Mouse (Mus musculus) hindbrain, embryonic 15.5 days (tissue): ENCODE measurements around the gene Cngb1. TPM values are rescaled to one million over a fixed set of nuclear protein-coding genes. Genes with fewer than 3 reads are reported as not detected.
"Not testable (repeated sequence)": the region's sequence is repeated elsewhere in the genome, so short reads cannot be mapped to it uniquely, and the experiment has no call there.

Experiments
- ATAC-seq: fragments of 200-750 bp; cut with Nextera tagmentation; 2 replicates; pipeline ENCODE4 v1.8.0; 2017; ENCODE audit warnings: low read depth, moderate number of reproducible peaks, moderate TSS enrichment; ENCODE audit not compliant: low FRiP score
- H3K27ac ChIP-seq: fragments of 300-500 bp; sonication (generic); replicated peaks from 2 replicates; pipeline ENCODE4 v1.5.1; 2015; ENCODE audit warnings: mild to moderate bottlenecking, inconsistent platforms
- H3K27me3 ChIP-seq: fragments of 300-500 bp; sonication (generic); 2 replicates; pipeline ENCODE4 v1.6.1; 2015; ENCODE audit warnings: control low read depth, inconsistent platforms
- H3K36me3 ChIP-seq: fragments of 300-500 bp; sonication (generic); 2 replicates; pipeline ENCODE4 v1.6.1; 2015; ENCODE audit warnings: control low read depth, inconsistent platforms
- H3K4me1 ChIP-seq: fragments of 300-500 bp; sonication (generic); replicated peaks from 2 replicates; pipeline ENCODE4 v1.6.1; 2015; ENCODE audit warnings: control low read depth, inconsistent platforms
- H3K4me2 ChIP-seq: fragments of 300-500 bp; sonication (generic); 2 replicates; pipeline ENCODE4 v1.6.1; 2015; ENCODE audit warnings: moderate library complexity, mild to moderate bottlenecking, inconsistent platforms
- H3K4me3 ChIP-seq: fragments of 300-500 bp; sonication (generic); 2 replicates; pipeline ENCODE4 v1.5.1; 2015; ENCODE audit warnings: mild to moderate bottlenecking, inconsistent platforms
- H3K9ac ChIP-seq: fragments of 300-500 bp; sonication (generic); 2 replicates; pipeline ENCODE4 v1.6.1; 2015; ENCODE audit warnings: inconsistent platforms
- H3K9me3 ChIP-seq: fragments of 300-500 bp; sonication (generic); 2 replicates; pipeline ENCODE4 v1.6.1; 2016; ENCODE audit warnings: control low read depth, inconsistent platforms
- WGBS: fragments of 180-500 bp; shearing (Covaris S2); methylation state at CpG from one replicate; pipeline ENCODE4 v1.1.7; 2015; 5-methylcytosine and 5-hydroxymethylcytosine counted together
- polyA plus RNA-seq: library from polyadenylated mRNA; unstranded; fragments of >200 nt; fragmentation: Nextera tagmentation; extraction: Ambion mirVana; gene quantifications from 2 replicates; pipeline ENCODE4 v1.2.1, GENCODE M21; 2015

Cngb1 gene
- polyA plus RNA-seq, 1 experiment from 2014 or later, result 0.43 TPM

DNA sequence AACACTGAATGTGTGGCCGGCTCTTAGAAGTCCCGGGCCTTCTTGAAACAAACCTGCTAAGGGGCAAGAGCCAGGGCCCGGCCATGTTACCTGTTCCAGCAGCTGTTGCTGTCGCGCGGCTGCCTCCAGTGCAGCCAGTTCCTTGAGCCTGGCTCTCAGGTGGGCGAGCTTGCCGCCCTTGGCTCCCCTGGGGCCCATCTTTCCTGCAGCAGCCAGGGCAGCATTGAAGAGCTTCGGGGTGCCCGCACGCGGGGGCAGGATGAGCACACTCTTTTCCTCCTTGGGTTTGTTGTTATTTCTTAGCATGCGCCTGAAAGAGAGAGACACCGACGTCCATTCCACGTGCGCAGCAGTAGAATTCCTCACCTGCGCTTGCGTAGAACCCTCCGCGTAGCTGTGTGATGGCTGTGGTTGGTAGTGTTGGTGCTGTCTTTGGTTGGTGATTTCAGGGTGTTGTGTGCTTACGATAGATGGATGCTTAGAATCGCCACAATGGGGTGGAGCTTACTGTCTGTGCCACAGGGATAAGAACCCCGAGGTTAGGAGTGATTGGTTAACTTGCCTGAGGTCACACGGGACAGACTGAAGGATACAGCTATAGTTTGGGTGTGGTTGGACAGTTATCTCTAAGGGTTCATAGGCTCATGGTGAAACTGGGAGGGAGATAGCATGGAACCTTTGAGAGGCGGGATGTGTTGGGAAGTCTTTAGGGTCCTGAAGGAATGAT is 64.1 kb downstream of the Cngb1 start:
- Histone ChIP-seq H3K36me3 (no peaks in the 10 kb centered on the region), H3K27ac (peak overlapping the region; percentile 94), H3K27me3 (no peaks in the 10 kb centered on the region), H3K9ac (no peak overlapping the region), H3K4me3 (no peak overlapping the region), H3K4me2 (no peak overlapping the region), H3K9me3 (no peaks in the 10 kb centered on the region), H3K4me1 (peaks cover 36% of the 10 kb centered on the region)
- 70% methylated on average over 26 of the region's 26 CpGs for WGBS
- ATAC-seq, result no peak

DNA sequence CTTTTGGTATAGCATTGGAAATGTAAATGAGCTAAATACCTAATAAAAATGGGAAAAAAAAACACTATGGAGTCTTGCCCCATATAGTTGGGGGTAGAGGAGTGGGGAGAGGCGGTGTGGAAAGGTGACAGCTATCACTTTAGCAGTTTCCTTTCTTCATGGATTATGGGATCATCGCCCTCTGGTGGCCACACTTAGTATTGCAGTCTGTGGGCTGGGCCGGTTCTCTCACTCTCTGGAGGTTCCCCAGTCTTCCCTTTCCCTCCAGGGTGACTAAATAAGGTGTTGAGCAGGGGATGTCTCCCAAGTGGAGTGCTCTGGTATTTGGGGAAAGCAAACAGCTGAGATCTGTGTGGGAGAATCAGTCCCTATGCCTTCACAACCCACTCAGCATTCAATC is 70.7 kb downstream of the Cngb1 start:
- H3K36me3 ChIP-seq, result no peaks in the 10 kb centered on the region
- peak; percentile 34; the same call in 1 of the 2 replicates for ATAC-seq

DNA sequence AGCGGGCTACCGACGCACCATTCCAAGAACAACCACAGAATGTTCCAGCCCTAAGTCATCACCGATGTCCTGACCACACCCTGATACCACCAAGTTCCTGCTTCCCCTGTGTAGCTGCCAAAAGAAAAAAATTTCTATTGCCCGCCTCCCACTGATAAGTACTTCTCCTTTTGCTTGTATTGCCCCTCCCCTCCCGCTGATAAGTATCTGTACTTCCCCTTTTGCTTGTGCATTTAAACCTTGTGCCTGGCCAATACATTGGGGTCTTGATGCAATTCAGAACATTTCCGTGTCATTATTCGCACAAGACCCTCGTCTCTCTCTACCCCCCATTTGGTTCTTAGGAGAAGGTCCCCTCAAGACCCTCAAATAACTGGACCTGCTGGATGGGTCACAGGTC is 76.3 kb downstream of the Cngb1 start:
- not testable (repeated sequence) for H3K36me3 ChIP-seq, H3K4me1 ChIP-seq, H3K27ac ChIP-seq, H3K9me3 ChIP-seq, H3K9ac ChIP-seq, H3K27me3 ChIP-seq, H3K4me3 ChIP-seq, ATAC-seq, H3K4me2 ChIP-seq
- 93% methylated on average over 9 of the region's 9 CpGs for WGBS

More for the DNA sequence above, 70.7 kb downstream of the Cngb1 start:
- Histone ChIP-seq H3K4me3 (no peak overlapping the region), H3K27ac (no peak overlapping the region), H3K9ac (no peak overlapping the region), H3K27me3 (no peaks in the 10 kb centered on the region), H3K9me3 (no peaks in the 10 kb centered on the region), H3K4me1 (no peaks in the 10 kb centered on the region), H3K4me2 (no peak overlapping the region)
- 8% methylated on average over 3 of the region's 3 CpGs for WGBS

DNA sequence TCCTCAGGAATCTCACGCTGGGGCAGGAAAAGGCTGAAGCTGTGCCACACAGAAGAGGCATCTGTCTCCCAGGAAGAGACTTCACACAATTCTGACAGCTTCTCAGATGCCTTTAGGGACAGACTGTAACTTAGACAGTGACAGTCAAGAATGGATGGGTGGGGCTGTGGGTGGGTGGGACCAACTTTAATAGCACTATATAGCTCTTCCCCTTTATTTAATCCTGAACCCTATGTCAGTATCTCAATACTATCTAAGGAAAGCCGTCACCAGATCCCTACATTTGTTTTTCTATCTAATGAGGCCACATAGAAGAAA is 79.3 kb downstream of the Cngb1 start:
- H3K4me2 ChIP-seq, result no peak overlapping the region
- no peak for ATAC-seq
- no peaks in the 10 kb centered on the region for H3K27me3 ChIP-seq
- H3K9me3 ChIP-seq, result no peaks in the 10 kb centered on the region
- H3K9ac ChIP-seq, result no peak overlapping the region
- no peaks in the 10 kb centered on the region for H3K36me3 ChIP-seq
- no peak overlapping the region for H3K27ac ChIP-seq
- no peak overlapping the region for H3K4me3 ChIP-seq
- no peaks in the 10 kb centered on the region for H3K4me1 ChIP-seq
- WGBS, result 50% methylated on average over 2 of the region's 2 CpGs

DNA sequence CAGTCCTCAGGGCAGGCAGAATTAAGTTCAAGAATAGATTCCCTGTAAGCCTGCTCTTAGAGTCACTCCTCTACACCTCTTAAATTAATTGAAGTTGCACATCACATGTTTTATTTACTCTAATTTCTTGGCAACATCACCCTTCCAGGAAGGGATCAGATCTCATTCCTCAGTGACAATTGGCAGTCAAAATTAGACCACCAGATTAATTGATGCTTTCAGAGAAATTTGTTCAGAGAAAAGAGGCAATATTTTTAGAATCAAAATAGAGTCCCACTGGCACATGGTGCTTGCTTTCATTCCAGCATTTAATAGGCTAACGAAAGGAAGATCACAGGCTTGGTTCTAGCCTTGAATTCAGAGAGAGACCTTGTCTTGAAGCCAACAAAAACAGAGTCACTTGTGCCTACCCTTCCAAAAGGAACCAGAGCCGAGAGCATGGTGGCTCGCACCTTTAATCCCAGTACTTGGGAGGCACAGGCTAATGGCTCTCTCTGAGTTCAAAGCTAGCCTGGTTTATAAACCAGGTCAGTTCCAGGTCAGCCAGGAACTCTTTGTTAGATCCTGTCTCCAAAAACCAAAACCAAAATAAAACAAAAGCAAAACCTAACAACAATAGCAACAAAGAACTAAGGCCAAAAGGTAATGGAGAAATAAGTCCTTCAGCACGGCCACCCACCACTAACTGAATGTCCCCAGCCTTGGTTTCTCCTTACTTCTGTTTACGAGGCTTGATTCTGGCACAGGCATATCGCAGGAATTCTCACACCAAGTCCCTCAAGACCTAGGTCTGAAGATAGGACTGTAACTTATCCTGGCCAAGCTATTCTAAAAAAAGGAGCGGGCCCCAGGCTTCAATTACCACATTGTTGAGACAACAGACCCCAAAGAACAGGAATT is 79.9 kb downstream of the Cngb1 start:
- no peaks in the 10 kb centered on the region for H3K9me3 ChIP-seq
- ATAC-seq, result no peak
- WGBS, result 66% methylated on average over 7 of the region's 7 CpGs

DNA sequence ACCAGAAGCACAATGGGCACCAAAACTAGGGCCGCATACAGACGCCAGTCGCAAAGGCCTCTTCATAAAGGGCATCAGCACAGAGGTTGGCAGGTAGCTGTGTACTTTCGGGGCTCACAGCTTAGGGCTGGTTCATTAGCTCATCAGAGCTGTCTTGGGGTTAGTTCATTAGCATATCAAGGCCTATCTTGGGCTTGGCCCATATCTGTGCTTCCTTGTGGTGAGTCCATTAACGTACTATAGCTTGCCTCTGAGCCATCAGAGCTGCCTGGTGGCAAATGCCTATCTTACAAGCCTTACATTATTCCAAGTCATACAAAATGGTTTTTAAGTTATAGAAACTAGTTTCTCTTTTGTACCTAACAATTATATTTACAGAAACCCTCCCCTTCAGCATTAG is 82.4 kb downstream of the Cngb1 start:
- Histone ChIP-seq H3K9me3 (no peaks in the 10 kb centered on the region), H3K27ac (no peak overlapping the region), H3K36me3 (no peaks in the 10 kb centered on the region), H3K4me1 (no peaks in the 10 kb centered on the region), H3K27me3 (no peaks in the 10 kb centered on the region), H3K4me2 (no peak overlapping the region), H3K4me3 (no peak overlapping the region), H3K9ac (no peak overlapping the region)
- no peak for ATAC-seq
- 90% methylated on average over 5 of the region's 5 CpGs for WGBS

More for the DNA sequence above, 79.9 kb downstream of the Cngb1 start:
- no peak overlapping the region for H3K4me3 ChIP-seq
- no peak overlapping the region for H3K27ac ChIP-seq
- no peaks in the 10 kb centered on the region for H3K36me3 ChIP-seq
- H3K4me1 ChIP-seq, result no peaks in the 10 kb centered on the region
- no peak overlapping the region for H3K4me2 ChIP-seq
- no peak overlapping the region for H3K9ac ChIP-seq
- no peaks in the 10 kb centered on the region for H3K27me3 ChIP-seq

DNA sequence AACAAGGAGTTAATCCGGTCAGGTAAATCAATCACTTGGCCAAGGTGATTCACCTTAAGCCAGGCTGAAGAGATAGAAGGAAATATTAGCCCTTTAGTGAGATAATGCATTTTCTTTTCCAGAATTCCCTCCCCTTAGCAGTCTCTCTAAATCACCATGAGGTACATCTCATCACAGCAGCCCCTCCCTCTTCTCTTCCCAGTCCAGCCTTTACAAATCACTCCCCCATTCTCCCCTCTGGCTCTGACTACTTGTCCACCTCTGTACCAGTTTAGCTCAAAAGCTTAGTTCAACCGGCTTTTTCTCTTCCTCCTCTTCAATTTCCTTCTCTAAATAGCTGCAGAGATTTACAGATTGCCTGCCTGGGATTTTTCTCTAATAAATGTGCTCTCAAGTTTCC is 85.3 kb downstream of the Cngb1 start:
- ATAC-seq, result no peak
- H3K9ac ChIP-seq, result no peak overlapping the region
- WGBS, result 63% methylated on average over 2 of the region's 2 CpGs

DNA sequence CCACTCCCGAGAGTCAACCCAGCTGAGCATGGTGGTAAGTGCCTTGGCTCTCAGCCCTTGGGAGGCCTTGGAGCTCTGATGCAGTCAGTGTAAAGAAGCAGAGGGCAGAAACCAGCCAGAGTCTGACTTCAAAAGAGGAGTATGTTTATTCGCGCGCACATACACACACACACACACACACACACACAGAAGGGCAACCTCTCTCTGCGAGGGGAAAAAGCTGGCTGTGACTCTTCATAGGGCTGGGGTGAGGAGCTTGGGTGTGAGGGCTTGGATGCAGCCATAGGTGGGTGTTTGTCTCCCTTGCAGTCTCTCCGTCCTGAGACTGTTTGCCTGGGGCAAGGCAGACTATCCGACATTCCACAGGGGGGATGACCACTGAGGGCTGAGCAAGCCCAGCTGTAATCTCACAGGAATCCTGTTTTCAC is 85.8 kb downstream of the Cngb1 start:
- Histone ChIP-seq H3K27me3 (no peaks in the 10 kb centered on the region), H3K27ac (no peak overlapping the region), H3K9me3 (no peaks in the 10 kb centered on the region), H3K4me2 (no peak overlapping the region), H3K9ac (no peak overlapping the region), H3K4me3 (no peak overlapping the region), H3K36me3 (no peaks in the 10 kb centered on the region), H3K4me1 (no peaks in the 10 kb centered on the region)
- ATAC-seq, result no peak
- WGBS, result 58% methylated on average over 7 of the region's 7 CpGs

More for the DNA sequence above, 85.3 kb downstream of the Cngb1 start:
- Histone ChIP-seq H3K36me3 (no peaks in the 10 kb centered on the region), H3K4me2 (no peak overlapping the region), H3K27ac (no peak overlapping the region), H3K4me1 (no peaks in the 10 kb centered on the region), H3K9me3 (no peaks in the 10 kb centered on the region), H3K27me3 (no peaks in the 10 kb centered on the region), H3K4me3 (no peak overlapping the region)

DNA sequence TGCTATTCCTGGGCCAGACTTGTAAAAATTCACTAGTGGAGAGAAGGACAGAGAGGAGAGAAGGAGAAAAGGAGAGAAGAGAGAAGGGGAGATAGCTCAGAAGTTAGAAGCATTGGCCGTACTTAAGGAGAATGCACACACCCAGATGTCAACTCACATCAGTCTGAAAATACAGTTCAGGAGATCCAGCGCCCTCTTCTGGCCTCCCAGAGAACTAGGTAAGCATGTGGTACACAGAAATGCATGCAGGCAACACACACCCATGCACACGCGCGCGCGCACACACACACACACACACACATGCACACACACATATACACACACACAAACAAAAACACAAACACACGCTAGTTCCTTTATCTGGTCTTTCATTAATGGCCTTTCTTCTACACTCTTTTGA is 86.8 kb downstream of the Cngb1 start:
- H3K4me1 ChIP-seq, result no peaks in the 10 kb centered on the region

DNA sequence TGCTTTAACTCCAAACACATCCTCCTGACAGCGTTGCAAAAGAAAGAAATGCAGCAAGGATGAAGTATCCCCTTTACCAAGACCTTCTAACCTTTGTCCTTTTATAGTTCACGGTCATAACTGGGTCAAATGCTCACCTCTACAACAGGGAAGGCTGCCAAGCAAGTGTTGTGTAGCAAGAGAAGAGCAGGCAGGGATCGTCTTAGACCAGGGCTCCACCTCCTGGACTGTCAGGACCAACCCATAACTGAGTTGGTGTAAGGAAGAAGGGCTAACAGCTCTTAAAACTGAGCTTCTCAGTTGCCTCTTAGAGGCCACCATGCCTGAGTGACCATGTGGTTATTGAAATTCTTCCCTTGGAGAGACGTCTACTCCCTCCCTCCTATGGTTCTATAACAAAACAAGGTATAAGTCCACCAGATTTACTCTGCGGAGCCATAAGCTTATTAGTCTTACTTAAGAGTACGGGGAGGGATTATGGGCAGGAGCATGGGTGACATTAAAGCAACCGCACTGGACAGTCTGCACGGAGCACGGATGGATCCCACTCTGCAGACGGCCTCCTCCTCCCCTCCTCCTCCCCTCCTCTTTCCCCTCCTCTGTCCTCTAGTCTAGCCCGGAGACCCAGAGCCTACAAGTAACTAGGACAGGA is 90.5 kb downstream of the Cngb1 start:
- Histone ChIP-seq H3K4me2 (no peak overlapping the region), H3K27me3 (no peaks in the 10 kb centered on the region), H3K9me3 (no peaks in the 10 kb centered on the region), H3K4me1 (no peaks in the 10 kb centered on the region), H3K36me3 (no peaks in the 10 kb centered on the region), H3K9ac (no peak overlapping the region), H3K4me3 (no peak overlapping the region), H3K27ac (no peak overlapping the region)
- 78% methylated on average over 11 of the region's 11 CpGs for WGBS
- no peak for ATAC-seq

More for the DNA sequence above, 86.8 kb downstream of the Cngb1 start:
- ATAC-seq, result no peak
- Histone ChIP-seq H3K36me3 (no peaks in the 10 kb centered on the region), H3K9ac (no peak overlapping the region), H3K9me3 (no peaks in the 10 kb centered on the region), H3K4me3 (no peak overlapping the region), H3K4me2 (no peak overlapping the region), H3K27ac (no peak overlapping the region), H3K27me3 (no peaks in the 10 kb centered on the region)
- WGBS, result 88% methylated on average over 8 of the region's 8 CpGs

DNA sequence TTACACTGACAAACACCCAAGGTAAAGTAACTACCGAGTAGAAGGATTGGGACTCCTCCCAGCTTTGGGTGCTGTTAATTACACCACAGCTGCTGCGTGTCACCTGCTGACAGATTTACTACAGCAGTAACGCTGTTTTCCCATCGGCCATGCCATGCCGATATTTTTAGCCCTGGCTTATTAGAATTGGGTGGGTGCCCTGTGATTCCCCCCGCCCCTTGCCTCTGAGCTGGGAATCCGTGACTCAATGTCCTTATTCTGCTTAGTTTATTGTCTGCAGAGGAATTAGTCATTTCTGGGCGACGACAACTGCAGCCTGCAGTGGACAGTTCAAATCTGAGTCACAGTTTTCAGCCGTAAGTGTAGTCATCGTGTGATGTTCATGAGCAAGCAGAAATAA is 96.5 kb downstream of the Cngb1 start:
- H3K36me3 ChIP-seq, result no peaks in the 10 kb centered on the region
- peaks cover 11% of the 10 kb centered on the region for H3K4me1 ChIP-seq
- 43% methylated on average over 11 of the region's 11 CpGs for WGBS
- H3K4me3 ChIP-seq, result no peak overlapping the region
- H3K9me3 ChIP-seq, result no peaks in the 10 kb centered on the region
- H3K27me3 ChIP-seq, result no peaks in the 10 kb centered on the region
- H3K9ac ChIP-seq, result no peak overlapping the region
- no peak for ATAC-seq
- no peak overlapping the region for H3K27ac ChIP-seq
- no peak overlapping the region for H3K4me2 ChIP-seq

DNA sequence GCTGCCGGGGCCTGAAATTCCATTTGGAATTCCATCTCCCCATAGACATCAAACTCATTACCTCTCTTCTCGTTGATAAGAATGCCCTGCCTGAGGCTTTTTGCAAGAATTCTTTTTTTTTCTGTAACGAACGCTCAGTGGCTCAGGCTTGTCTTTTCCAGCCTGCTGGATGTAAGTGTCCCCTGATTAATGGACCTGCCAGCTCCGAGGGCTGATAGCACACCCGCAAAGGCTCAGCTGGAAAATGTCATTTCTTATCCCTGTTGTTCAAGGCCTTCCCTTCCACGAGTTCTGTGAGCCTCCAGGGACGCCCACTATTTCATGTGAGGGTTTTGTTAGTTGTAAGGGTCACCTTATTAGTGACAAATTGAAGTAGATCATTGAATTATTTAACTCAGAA is 100.4 kb downstream of the Cngb1 start:
- H3K36me3 ChIP-seq, result no peaks in the 10 kb centered on the region
- no peak overlapping the region for H3K9ac ChIP-seq
- H3K27ac ChIP-seq, result peak overlapping the region; percentile 78
- H3K9me3 ChIP-seq, result no peaks in the 10 kb centered on the region
- peak; percentile 72 for ATAC-seq
- H3K27me3 ChIP-seq, result no peaks in the 10 kb centered on the region
- H3K4me3 ChIP-seq, result no peak overlapping the region
- no peak overlapping the region for H3K4me2 ChIP-seq
- WGBS, result 17% methylated on average over 8 of the region's 8 CpGs
- peaks cover 11% of the 10 kb centered on the region for H3K4me1 ChIP-seq
